Comparison of ENCODE assay signal across 14 mouse cellular contexts in the genomic region with DNA sequence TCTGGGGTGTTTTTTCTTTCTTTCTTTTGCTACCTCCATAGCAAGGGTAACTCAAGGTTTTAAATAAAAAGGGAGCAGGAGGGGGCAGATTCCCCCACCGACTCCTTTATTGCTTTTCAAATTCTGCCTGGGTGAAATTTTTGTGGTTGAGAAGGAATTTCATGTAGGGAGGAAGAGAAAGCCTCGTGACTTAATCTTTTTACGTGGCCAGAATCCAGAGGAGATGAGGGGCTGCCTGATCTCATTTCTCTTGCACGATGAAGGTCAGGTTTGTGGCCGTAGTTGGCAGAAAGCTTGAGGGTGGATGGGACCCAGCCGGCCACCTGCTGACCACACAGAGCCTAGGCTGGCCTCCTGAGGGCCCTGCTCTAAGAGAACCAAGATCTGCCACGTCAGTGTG. TPM values are rescaled to one million over a fixed set of nuclear protein-coding genes. Genes with fewer than 3 reads are reported as not detected.
DNase-seq lines count a peak whose midpoint lies in the region; ATAC-seq and TF ChIP-seq lines count a peak whose summit lies in the region.
"Had no signal": no experiment of that assay in that cellular context is flagged by ENCODE, and none has a peak within 500 bp of the region (broad histone marks: within the 10 kb centered on the region; RNA-seq: fewer than 3 reads in every experiment).

No protein-coding gene starts in this region.

- H3K27me3 ChIP-seq in intestine, embryonic 14.5 days (replicated peaks; ENCODE audit: control insufficient read depth, insufficient read depth, low read length): peaks cover 24% of the 10 kb centered on the region
- H3K27me3 ChIP-seq in intestine, embryonic 15.5 days (replicated peaks): peaks cover 12% of the 10 kb centered on the region
- H3K27me3 ChIP-seq in Patski: no peaks in the 10 kb centered on the region

- H3K4me3 ChIP-seq in intestine, embryonic 14.5 days (ENCODE audit: low read depth, low read length): no peak overlapping the region
- H3K4me3 ChIP-seq in intestine, embryonic 15.5 days (replicated peaks): no peak overlapping the region
- no peak overlapping the region for H3K4me3 ChIP-seq in layer of hippocampus, adult 2 months
- H3K4me3 ChIP-seq: erythroblast, embryonic 14.5 days; heart, embryonic 13.5 days; liver, embryonic 15.5 days had no signal

- CTCF ChIA-PET in Patski (lab: Charles Lee): interaction anchor here (0.8 to 2.8 kb wide), 3 partner anchors 9 to 35 kb away, joined by 3 to 15 read pairs (median 3); no protein-coding TSS in a partner anchor

- in situ Hi-C loops in Patski (cut with MboI; ENCODE audit: low pct_unique_long_range_greater_than_20kb): loop anchor here (5.0 to 10.0 kb wide), 3 partner anchors 35 to 127 kb away; partner anchors contain the start of genes Ppp4r2 and Shq1

- 57% methylated on average over 7 of the region's 7 CpGs for WGBS in intestine, embryonic 14.5 days
- WGBS in intestine, embryonic 15.5 days: 58% methylated on average over 7 of the region's 7 CpGs

- H3K4me1 ChIP-seq in intestine, embryonic 14.5 days (replicated peaks; ENCODE audit: control insufficient read depth, insufficient read depth, low read length): peaks cover 4% of the 10 kb centered on the region; the same call in 1 of the 2 replicates
- peaks cover 11% of the 10 kb centered on the region for H3K4me1 ChIP-seq in intestine, embryonic 15.5 days (replicated peaks)

- peak; percentile 37 for DNase-seq in intestine, embryonic 14.5 days (ENCODE audit: low spot score)
- DNase-seq in 3134 (ENCODE audit: extremely low read depth, insufficient read length, low spot score) (peak; percentile 87), Patski (ENCODE audit: low read depth, low spot score) (no peak)
- DNase-seq in heart, adult 8-10 months (ENCODE audit: low spot score): peak; percentile 56
- DNase-seq in layer of hippocampus, adult 8-10 months (ENCODE audit: low spot score in 2 of 2): no peak
- DNase-seq in layer of hippocampus, adult 2 months (ENCODE audit: low spot score in 2 of 2): no peak
- DNase-seq: cerebellum, adult 9-11 months; lung, postnatal 4 days; thymus, postnatal 36 days had no signal

- no peaks in the 10 kb centered on the region for H3K9me3 ChIP-seq in intestine, embryonic 14.5 days (ENCODE audit: control insufficient read depth, low read length)
- no peaks in the 10 kb centered on the region for H3K9me3 ChIP-seq in intestine, embryonic 15.5 days
- H3K9me3 ChIP-seq: heart, embryonic 13.5 days; liver, embryonic 15.5 days had no signal

- no peaks in the 10 kb centered on the region for H3K36me3 ChIP-seq in intestine, embryonic 14.5 days (ENCODE audit: control insufficient read depth, insufficient read depth, low read length)
- H3K36me3 ChIP-seq in intestine, embryonic 15.5 days: no peaks in the 10 kb centered on the region
- H3K36me3 ChIP-seq: heart, embryonic 13.5 days; liver, embryonic 15.5 days had no signal

- ATAC-seq in intestine, embryonic 14.5 days (replicated peaks; ENCODE audit: low FRiP score, low TSS enrichment, low read depth): no peak
- ATAC-seq in intestine, embryonic 15.5 days: no peak
- ATAC-seq in Patski: peak; percentile 25
- no peak for ATAC-seq in activated CD4-positive, CD25-positive, alpha-beta regulatory T cell, adult 4 months

- no peak overlapping the region for H3K4me2 ChIP-seq in intestine, embryonic 14.5 days (ENCODE audit: low read length)
- no peak overlapping the region for H3K4me2 ChIP-seq in intestine, embryonic 15.5 days (replicated peaks)
- H3K4me2 ChIP-seq: liver, embryonic 15.5 days had no signal

- H3K9ac ChIP-seq in intestine, embryonic 14.5 days (ENCODE audit: low read length): no peak overlapping the region
- no peak overlapping the region for H3K9ac ChIP-seq in intestine, embryonic 15.5 days
- H3K9ac ChIP-seq: heart, embryonic 13.5 days; liver, embryonic 15.5 days had no signal

- H3K27ac ChIP-seq in intestine, embryonic 14.5 days (ENCODE audit: low read depth): no peak overlapping the region
- no peak overlapping the region for H3K27ac ChIP-seq in intestine, embryonic 15.5 days
- H3K27ac ChIP-seq in layer of hippocampus, adult 2 months: no peak overlapping the region
- H3K27ac ChIP-seq: heart, embryonic 13.5 days; liver, embryonic 15.5 days had no signal

- POLR2A ChIA-PET in Patski (lab: Charles Lee): no interaction called here

- no peak for TF ChIP-seq CTCF in Patski (IDR thresholded peaks at IDR 0.05)
- no peak for TF ChIP-seq CTCF in layer of hippocampus, adult 2 months (conservative IDR thresholded peaks at IDR 0.05)

RNA-seq across cellular contexts. Expression of gene Gxylt2, which starts 3.0 kb away (rescaled TPM):
- 1.2 and 1.4 TPM in 2 replicates for polyA plus RNA-seq in intestine, embryonic 14.5 days (2014; fragmentation: Nextera tagmentation; extraction: Ambion mirVana)
- 0.87 and 1.1 TPM in 2 replicates for polyA plus RNA-seq in intestine, embryonic 15.5 days (2015; fragmentation: Nextera tagmentation; extraction: Ambion mirVana)
- polyA plus RNA-seq in Patski (2021): 96.2 TPM
- total RNA-seq in heart, adult 8-10 months (2022): 1 to 10 TPM; 1.6 to 2.4 (median 2.3) TPM
- under 1 TPM in 1 of 2 experiments, not detected in 1; 0.74 TPM for polyA plus RNA-seq in activated CD4-positive, CD25-positive, alpha-beta regulatory T cell, adult 4 months (2017; shearing (Covaris generic))
- 1 to 10 TPM; 1.9 to 2.5 (median 2.0) TPM for total RNA-seq in layer of hippocampus, adult 8-10 months (2022)
- total RNA-seq in layer of hippocampus, adult 2 months (2021): 1 to 10 TPM; 1.7 to 2.7 TPM
- polyA plus RNA-seq: erythroblast, embryonic 14.5 days had no signal

RNA-seq across cellular contexts. Expression of gene Shq1, which starts 36.6 kb away (rescaled TPM):
- 16.6 and 18.6 TPM in 2 replicates for polyA plus RNA-seq in intestine, embryonic 14.5 days (2014; fragmentation: Nextera tagmentation; extraction: Ambion mirVana)
- polyA plus RNA-seq in intestine, embryonic 15.5 days (2015; fragmentation: Nextera tagmentation; extraction: Ambion mirVana): 16.8 and 18.2 TPM in 2 replicates
- polyA plus RNA-seq in Patski (2021): 14.4 TPM
- total RNA-seq in heart, adult 8-10 months (2022): 1 to 10 TPM; 2.6 to 5.2 (median 3.6) TPM
- polyA plus RNA-seq in activated CD4-positive, CD25-positive, alpha-beta regulatory T cell, adult 4 months (2017; shearing (Covaris generic)): 1 to 10 TPM; 7.1 to 7.7 TPM
- 1 to 10 TPM; 4.5 to 6.7 (median 5.6) TPM for total RNA-seq in layer of hippocampus, adult 8-10 months (2022)
- total RNA-seq in layer of hippocampus, adult 2 months (2021): 1 to 10 TPM; 6.4 to 6.7 TPM

Comparison
In these comparisons a context has a peak if more than half of its experiments do, and no peak if none do; other contexts are left out.
1. DNase-seq: peak in intestine, embryonic 14.5 days (single experiment), 3134 (single experiment) and heart, adult 8-10 months (single experiment); none in Patski (single experiment), layer of hippocampus, adult 8-10 months (0 of 2) and layer of hippocampus, adult 2 months (0 of 2).
2. RNA of gene Gxylt2, which starts 3.0 kb away (polyA plus RNA-seq): 96.2 TPM in Patski (single experiment); 1.2 to 1.4 TPM in intestine, embryonic 14.5 days, 0.87 to 1.1 TPM in intestine, embryonic 15.5 days and 0.74 TPM in activated CD4-positive, CD25-positive, alpha-beta regulatory T cell, adult 4 months; every median in the first group is over 10 times any median in the second.